In the genomic region with DNA sequence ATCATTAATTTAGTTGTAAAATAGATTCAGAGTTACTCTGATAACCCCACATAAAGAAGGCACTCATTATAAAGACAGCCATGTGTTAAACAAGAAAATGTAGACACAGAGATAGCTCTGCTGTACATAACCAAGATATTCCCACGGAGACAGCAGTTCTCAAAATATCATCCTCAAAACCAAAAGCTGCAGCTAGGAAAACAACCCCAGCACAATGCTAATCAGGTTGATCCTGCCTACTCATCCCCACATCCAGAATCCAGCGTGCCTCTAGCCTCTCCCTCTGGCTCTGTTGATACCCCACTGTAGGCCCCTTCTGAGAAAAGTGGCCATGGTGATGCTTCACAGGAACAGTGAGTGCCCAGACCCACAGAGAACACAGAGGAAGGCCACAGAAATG, we compare ENCODE assay signal across 32 mouse cellular contexts.
A peak's percentile ranks its signal among the peaks of the same experiment; 100 is the strongest.
DNase-seq lines count a peak whose midpoint lies in the region; ATAC-seq lines count a peak whose summit lies in the region.
"Had no signal": no experiment of that assay in that cellular context is flagged by ENCODE, and none has a peak within 500 bp of the region (broad histone marks: within the 10 kb centered on the region; RNA-seq: fewer than 3 reads in every experiment).

No protein-coding gene starts in this region.

- no peak overlapping the region for H3K27ac ChIP-seq in midbrain, embryonic 11.5 days (ENCODE audit: low read depth, low read length)
- H3K27ac ChIP-seq in midbrain, embryonic 16.5 days (ENCODE audit: low read length) = no peak overlapping the region
- H3K27ac ChIP-seq: forebrain, embryonic 12.5 days; heart, embryonic 10.5 days; heart, embryonic 15.5 days; hindbrain, embryonic 12.5 days; hindbrain, postnatal 0 days; limb, embryonic 10.5 days; limb, embryonic 15.5 days; liver, embryonic 13.5 days; macrophage; midbrain, embryonic 15.5 days had no signal

- WGBS in midbrain, embryonic 11.5 days = 79% methylated on average over 2 of the region's 2 CpGs
- WGBS in midbrain, embryonic 16.5 days = 75% methylated on average over 2 of the region's 2 CpGs

- no peak overlapping the region for H3K4me2 ChIP-seq in midbrain, embryonic 11.5 days
- H3K4me2 ChIP-seq in midbrain, embryonic 16.5 days (ENCODE audit: low read length) = no peak overlapping the region
- H3K4me2 ChIP-seq: forebrain, embryonic 12.5 days; heart, embryonic 15.5 days; hindbrain, embryonic 12.5 days; limb, embryonic 15.5 days; liver, embryonic 13.5 days; midbrain, embryonic 15.5 days had no signal

- H3K4me1 ChIP-seq in midbrain, embryonic 11.5 days (ENCODE audit: control insufficient read depth, insufficient read depth, low read length) = 0 out of 2 replicates have a peak, but pooled peaks cover 2% of the 10 kb centered on the region
- H3K4me1 ChIP-seq in midbrain, embryonic 16.5 days (ENCODE audit: control insufficient read depth, insufficient read depth, low read length) = peaks cover 6% of the 10 kb centered on the region; the same call in 1 of the 2 replicates
- H3K4me1 ChIP-seq: liver, embryonic 13.5 days had no signal

- no peaks in the 10 kb centered on the region for H3K36me3 ChIP-seq in midbrain, embryonic 11.5 days (ENCODE audit: control insufficient read depth, insufficient read depth, low read length)
- H3K36me3 ChIP-seq in midbrain, embryonic 16.5 days (ENCODE audit: control insufficient read depth, insufficient read depth, low read length) = no peaks in the 10 kb centered on the region
- H3K36me3 ChIP-seq: forebrain, embryonic 12.5 days; heart, embryonic 10.5 days; heart, embryonic 15.5 days; hindbrain, embryonic 12.5 days; limb, embryonic 10.5 days; limb, embryonic 15.5 days; liver, embryonic 13.5 days; midbrain, embryonic 15.5 days had no signal

- ATAC-seq in midbrain, embryonic 11.5 days (ENCODE audit: low FRiP score) = no peak
- no peak for ATAC-seq in midbrain, embryonic 16.5 days
- ATAC-seq: hindbrain, postnatal 0 days; intestine, embryonic 16.5 days; lung, postnatal 0 days; midbrain, embryonic 15.5 days; Patski had no signal

- peak; percentile 28 to 52 for DNase-seq in frontal cortex, adult 2 months (ENCODE audit: extremely low spot score in 1 of 2, low spot score in 1 of 2)
- no peak for DNase-seq in frontal cortex, postnatal 25 days (ENCODE audit: low spot score in 2 of 2)
- peak; percentile 2 for DNase-seq in midbrain, embryonic 11.5 days (ENCODE audit: low spot score, missing footprints)
- peak; percentile 28 to 40 for DNase-seq in frontal cortex, postnatal 36 days (ENCODE audit: low spot score in 2 of 2)
- DNase-seq in right cerebral cortex, postnatal 25 days = peak; percentile 23
- no peak for DNase-seq in spleen, adult 18-20 months
- no peak for DNase-seq in gastrocnemius, adult 18-20 months (ENCODE audit: low spot score)
- DNase-seq: adrenal gland, postnatal 14 days; cerebellum, adult 11-12 months; cerebellum, postnatal 10 days; gastrocnemius, postnatal 25 days; heart, adult 11 months; kidney, adult 8-10 months; kidney, postnatal 14 days; liver, embryonic 13.5 days; lung, adult 18-20 months; thymus, adult 18-20 months; thymus, postnatal 25 days had no signal

- H3K4me3 ChIP-seq in midbrain, embryonic 11.5 days (ENCODE audit: low read depth, low read length) = no peak overlapping the region
- no peak overlapping the region for H3K4me3 ChIP-seq in midbrain, embryonic 16.5 days (ENCODE audit: low read depth, low read length)
- H3K4me3 ChIP-seq: erythroblast, embryonic 14.5 days; forebrain, embryonic 12.5 days; heart, embryonic 10.5 days; heart, embryonic 15.5 days; hindbrain, embryonic 12.5 days; limb, embryonic 10.5 days; limb, embryonic 15.5 days; liver, embryonic 13.5 days; midbrain, embryonic 15.5 days had no signal

- H3K27me3 ChIP-seq in midbrain, embryonic 11.5 days (ENCODE audit: control insufficient read depth, insufficient read depth, low read length) = no peaks in the 10 kb centered on the region
- H3K27me3 ChIP-seq in midbrain, embryonic 16.5 days (ENCODE audit: control insufficient read depth, insufficient read depth, low read depth, low read length) = no peaks in the 10 kb centered on the region
- H3K27me3 ChIP-seq: forebrain, embryonic 12.5 days; heart, embryonic 15.5 days; hindbrain, embryonic 12.5 days; limb, embryonic 15.5 days; liver, embryonic 13.5 days; midbrain, embryonic 15.5 days; Patski had no signal

- H3K9ac ChIP-seq in midbrain, embryonic 11.5 days (ENCODE audit: low read length) = no peak overlapping the region
- H3K9ac ChIP-seq in midbrain, embryonic 16.5 days (ENCODE audit: low read depth, low read length) = no peak overlapping the region
- H3K9ac ChIP-seq: forebrain, embryonic 12.5 days; heart, embryonic 15.5 days; hindbrain, embryonic 12.5 days; limb, embryonic 15.5 days; liver, embryonic 13.5 days; midbrain, embryonic 15.5 days had no signal

- H3K9me3 ChIP-seq in midbrain, embryonic 11.5 days (ENCODE audit: control insufficient read depth, low read length) = no peaks in the 10 kb centered on the region
- no peaks in the 10 kb centered on the region for H3K9me3 ChIP-seq in midbrain, embryonic 16.5 days (replicated peaks; ENCODE audit: control insufficient read depth, low read length, poor library complexity, severe bottlenecking)
- H3K9me3 ChIP-seq: forebrain, embryonic 12.5 days; heart, embryonic 10.5 days; heart, embryonic 15.5 days; hindbrain, embryonic 12.5 days; limb, embryonic 10.5 days; limb, embryonic 15.5 days; liver, embryonic 13.5 days; midbrain, embryonic 15.5 days had no signal

Comparison
In these comparisons a context has a peak if more than half of its experiments do, and no peak if none do; other contexts are left out.
1. DNase-seq: peak in frontal cortex, adult 2 months (2 of 2), midbrain, embryonic 11.5 days (single experiment), frontal cortex, postnatal 36 days (2 of 2) and right cerebral cortex, postnatal 25 days (single experiment); none in frontal cortex, postnatal 25 days (0 of 2), spleen, adult 18-20 months (0 of 2) and gastrocnemius, adult 18-20 months (single experiment).